Mouse (Mus musculus) thymus, adult 18-20 months (tissue): ENCODE data around the gene Rapgef3.

Experiments used
- DNase-seq, 2 experiments: peaks; one replicate each; pipeline ENCODE4 v3.0.0; 2022; ENCODE audit warnings: mixed read lengths in 2 of 2

Rapgef3 gene

GRCm38 (mm10) chr15:97719494-97719893 is 48.3 kb downstream of the Rapgef3 start:
- peak in 1 of 2 experiments; percentile 40 for DNase-seq

- DNase-seq: peak in 1 of 2 experiments; percentile 32
These were observed 49.1 kb downstream of the Rapgef3 start for GRCm38 (mm10) chr15:97718535-97719155.

DNA sequence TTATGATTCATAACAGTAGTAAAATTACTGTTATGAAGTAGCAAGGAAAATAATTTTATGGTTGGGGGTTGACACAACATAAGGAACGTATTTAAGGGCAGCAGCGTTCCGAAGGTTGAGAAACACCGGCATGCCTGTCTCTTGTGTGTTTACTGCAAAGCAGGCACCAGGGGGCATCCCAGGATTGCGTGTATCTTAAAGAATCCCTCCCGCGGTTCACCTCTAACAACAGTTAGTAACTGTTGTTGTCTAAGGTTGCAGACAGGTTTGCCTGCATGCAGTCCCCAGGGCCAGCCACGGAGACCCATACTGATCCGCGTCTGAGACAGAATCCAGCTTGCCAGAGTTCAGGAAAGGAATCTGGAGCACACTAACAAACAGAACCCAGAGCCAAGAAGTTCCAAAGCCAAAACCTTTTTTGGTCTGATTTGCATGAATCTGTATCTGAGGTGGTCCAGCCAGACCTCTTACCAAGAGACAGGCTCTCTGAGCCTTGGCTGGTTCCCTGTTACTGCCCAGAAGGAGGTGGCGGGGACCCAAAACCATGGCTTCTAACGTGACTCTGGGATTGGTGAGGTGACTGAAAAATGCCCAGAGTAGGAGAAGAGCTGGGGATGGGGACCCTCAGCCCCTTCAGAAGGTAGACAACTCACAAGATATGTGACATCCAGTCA is 49.8 kb downstream of the Rapgef3 start:
- DNase-seq: peak in 1 of 2 experiments; percentile 72

DNA sequence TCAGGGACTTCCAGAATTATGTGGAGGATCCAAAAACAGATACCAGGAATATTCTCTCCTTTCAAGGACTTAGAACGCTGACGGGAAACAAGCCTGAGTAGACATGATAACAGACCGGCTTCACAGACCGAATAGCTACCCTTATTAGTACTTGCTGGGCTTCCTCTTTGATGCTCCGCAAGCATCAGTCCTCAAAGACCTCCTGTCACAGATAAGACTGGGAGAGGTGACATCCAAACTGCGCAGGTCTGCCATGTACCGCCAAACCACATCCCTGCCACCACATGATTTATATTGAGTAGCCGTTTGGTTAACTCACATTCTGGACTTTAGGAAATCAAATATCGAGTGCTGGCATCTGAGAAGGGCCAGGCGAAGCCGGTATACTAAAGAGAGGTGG is 51.0 kb downstream of the Rapgef3 start:
- no peak for DNase-seq

- no peak for DNase-seq
These were observed 52.0 kb downstream of the Rapgef3 start for GRCm38 (mm10) chr15:97715734-97716133.

GRCm38 (mm10) chr15:97715083-97715482 is 52.7 kb downstream of the Rapgef3 start:
- DNase-seq: no peak

- no peak for DNase-seq
These were observed 55.2 kb downstream of the Rapgef3 start for GRCm38 (mm10) chr15:97712546-97712945.

DNA sequence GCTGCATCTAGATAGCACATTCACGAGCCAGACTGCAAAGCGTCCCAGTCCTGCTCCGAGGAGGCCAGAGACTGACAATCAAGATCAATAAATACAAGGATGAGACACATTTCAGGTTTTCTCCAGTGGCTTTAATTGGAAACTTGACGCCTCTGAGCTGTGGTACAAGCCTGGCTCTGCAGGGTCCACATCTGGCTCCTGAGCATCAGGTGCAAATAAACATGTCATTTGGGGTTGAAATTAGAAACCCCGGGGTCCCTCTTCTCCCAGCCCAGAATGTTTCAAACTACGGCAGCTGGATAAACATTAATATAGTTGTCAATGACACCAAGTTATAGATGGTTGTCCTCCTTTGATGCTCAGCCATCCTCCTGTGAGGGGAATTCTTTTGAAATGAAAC is 56.9 kb downstream of the Rapgef3 start:
- DNase-seq: no peak

GRCm38 (mm10) chr15:97705211-97706050 is 62.3 kb downstream of the Rapgef3 start, which contains the start of gene Rpap3:
TSS of gene Rpap3 (minus strand) at chr15:97705825.
- DNase-seq: peak; percentile 77 to 78

- no peak for DNase-seq
These were observed 71.2 kb downstream of the Rapgef3 start for GRCm38 (mm10) chr15:97696616-97697015.
